Mouse (Mus musculus) kidney, adult 2 months (tissue): Measurements from ENCODE around the gene Gstcd.

ENCODE experiments used
- CTCF ChIP-seq: fragments of 200-500 bp; conservative IDR thresholded peaks from 2 replicates; pipeline ENCODE4 v1.5.1; 2011; ENCODE audit warnings: low read depth, mild to moderate bottlenecking, control low read depth, low read length, moderate library complexity, mixed read lengths; ENCODE audit not compliant: insufficient read depth, insufficient read length
- POLR2A ChIP-seq: fragments of 200-500 bp; IDR thresholded peaks from one replicate; pipeline ENCODE4 v1.6.1; 2011; ENCODE audit warnings: low read depth, low read length, control low read depth

DNA sequence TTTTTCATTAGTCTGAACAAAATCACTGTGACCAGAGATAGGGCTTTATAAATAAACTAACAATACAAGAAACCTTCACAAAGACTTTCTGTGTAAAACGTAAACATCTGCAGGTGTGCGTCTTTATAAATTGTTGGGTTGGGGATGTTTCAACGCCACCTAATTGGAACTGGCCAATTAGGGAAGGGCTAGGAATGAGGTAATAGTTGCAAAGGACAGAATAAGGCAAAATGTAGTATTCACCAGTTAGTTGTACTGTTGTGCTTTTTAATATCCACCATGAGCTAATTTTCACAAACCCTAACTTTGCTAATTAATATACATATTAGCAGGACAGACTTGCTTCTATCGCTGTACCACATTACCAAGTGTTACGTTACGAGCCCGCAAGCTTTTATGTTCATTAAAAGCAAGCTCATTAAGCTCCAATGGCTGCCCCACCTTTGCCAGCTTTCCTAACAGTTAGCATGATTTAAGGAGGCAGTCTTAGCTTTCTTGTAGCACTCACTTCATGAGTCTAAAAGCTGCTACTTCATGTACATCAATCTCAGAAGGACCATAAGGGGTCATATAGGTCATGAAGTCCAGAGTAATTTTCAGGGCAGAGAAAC, 58.6 kb downstream of the Gstcd start:
- TF ChIP-seq POLR2A: no peak
- TF ChIP-seq CTCF: no peak
